Mouse (Mus musculus): Measurements from ENCODE around the gene Ccdc106. TPM values are rescaled to one million over a fixed set of nuclear protein-coding genes. Genes with fewer than 3 reads are reported as not detected.
A peak's percentile ranks its signal among the peaks of the same experiment; 100 is the strongest.

Ccdc106 gene
- polyA plus RNA-seq, 1 experiment from 2014 or later: 4.7 TPM

- Histone ChIP-seq H3K9me3 (no peaks in the 10 kb centered on the region), H3K4me3 (peak within 1 kb of the TSS; percentile 98), H3K27me3 (ENCODE audit: poor library complexity, severe bottlenecking) (no peaks in the 10 kb centered on the region), H3K27ac (peak within 1 kb of the TSS; percentile 94), H3K36me3 (replicated peaks) (peaks cover 75% of the 10 kb centered on the region), H3K4me1 (peaks cover 17% of the 10 kb centered on the region)
- DNase-seq (ENCODE audit: extremely low spot score, low spot score): peak; percentile 97
- WGBS: under 1% methylated on average over 81 of the region's 81 CpGs
Observed at GRCm38 (mm10) chr7:5080010-5080751, 59.8 kb downstream of the Ccdc106 start, which contains the start of gene Epn1. TSS of gene Epn1 (plus strand) at chr7:5080235.

GRCm38 (mm10) chr7:5080815-5081214 is 60.5 kb downstream of the Ccdc106 start:
- no peaks in the 10 kb centered on the region for H3K9me3 ChIP-seq
- H3K36me3 ChIP-seq (replicated peaks): peaks cover 76% of the 10 kb centered on the region
- H3K4me1 ChIP-seq: peaks cover 17% of the 10 kb centered on the region
- WGBS: 25% methylated on average over 6 of the region's 6 CpGs
- peak overlapping the region; percentile 98 for H3K4me3 ChIP-seq
- no peak for DNase-seq (ENCODE audit: extremely low spot score, low spot score)
- no peaks in the 10 kb centered on the region for H3K27me3 ChIP-seq (ENCODE audit: poor library complexity, severe bottlenecking)
- peak overlapping the region; percentile 94 for H3K27ac ChIP-seq

GRCm38 (mm10) chr7:5081241-5081640 is 60.9 kb downstream of the Ccdc106 start:
- no peaks in the 10 kb centered on the region for H3K9me3 ChIP-seq
- peak overlapping the region; percentile 98 for H3K4me3 ChIP-seq
- H3K27me3 ChIP-seq (ENCODE audit: poor library complexity, severe bottlenecking): no peaks in the 10 kb centered on the region
- no peak for DNase-seq (ENCODE audit: extremely low spot score, low spot score)
- 76% methylated on average over 6 of the region's 6 CpGs for WGBS
- no peak overlapping the region for H3K27ac ChIP-seq
- H3K36me3 ChIP-seq (replicated peaks): peaks cover 77% of the 10 kb centered on the region
- H3K4me1 ChIP-seq: peaks cover 17% of the 10 kb centered on the region

GRCm38 (mm10) chr7:5081939-5082338 is 61.6 kb downstream of the Ccdc106 start:
- H3K4me1 ChIP-seq: peaks cover 17% of the 10 kb centered on the region
- H3K27ac ChIP-seq: no peak overlapping the region
- peak overlapping the region; percentile 98; the same call in 1 of the 2 replicates for H3K4me3 ChIP-seq
- DNase-seq (ENCODE audit: extremely low spot score, low spot score): no peak
- H3K36me3 ChIP-seq (replicated peaks): peaks cover 76% of the 10 kb centered on the region
- WGBS: 97% methylated on average over 2 of the region's 2 CpGs
- no peaks in the 10 kb centered on the region for H3K9me3 ChIP-seq
- no peaks in the 10 kb centered on the region for H3K27me3 ChIP-seq (ENCODE audit: poor library complexity, severe bottlenecking)

- 94% methylated on average over 18 of the region's 18 CpGs for WGBS
- no peaks in the 10 kb centered on the region for H3K9me3 ChIP-seq
- peaks cover 17% of the 10 kb centered on the region for H3K4me1 ChIP-seq
- H3K4me3 ChIP-seq: no peak overlapping the region
- H3K27me3 ChIP-seq (ENCODE audit: poor library complexity, severe bottlenecking): no peaks in the 10 kb centered on the region
- H3K27ac ChIP-seq: no peak overlapping the region
- DNase-seq (ENCODE audit: extremely low spot score, low spot score): no peak
- H3K36me3 ChIP-seq (replicated peaks): peaks cover 74% of the 10 kb centered on the region
Observed at GRCm38 (mm10) chr7:5083325-5084105, 63.2 kb downstream of the Ccdc106 start.

- 87% methylated on average over 1 of the region's 1 CpGs for WGBS
- DNase-seq (ENCODE audit: extremely low spot score, low spot score): no peak
- peaks cover 15% of the 10 kb centered on the region for H3K4me1 ChIP-seq
- peaks cover 81% of the 10 kb centered on the region for H3K36me3 ChIP-seq (replicated peaks)
- H3K9me3 ChIP-seq: no peaks in the 10 kb centered on the region
- H3K27me3 ChIP-seq (ENCODE audit: poor library complexity, severe bottlenecking): no peaks in the 10 kb centered on the region
- H3K4me3 ChIP-seq: no peak overlapping the region
- no peak overlapping the region for H3K27ac ChIP-seq
Observed at GRCm38 (mm10) chr7:5085512-5085911, 65.2 kb downstream of the Ccdc106 start.

GRCm38 (mm10) chr7:5086921-5087440 is 66.6 kb downstream of the Ccdc106 start:
- Histone ChIP-seq H3K4me1 (peaks cover 1% of the 10 kb centered on the region), H3K36me3 (replicated peaks) (peaks cover 93% of the 10 kb centered on the region), H3K9me3 (no peaks in the 10 kb centered on the region), H3K27me3 (ENCODE audit: poor library complexity, severe bottlenecking) (no peaks in the 10 kb centered on the region), H3K4me3 (no peak overlapping the region), H3K27ac (no peak overlapping the region)
- 90% methylated on average over 5 of the region's 5 CpGs for WGBS
- DNase-seq (ENCODE audit: extremely low spot score, low spot score): no peak

GRCm38 (mm10) chr7:5087886-5088285 is 67.5 kb downstream of the Ccdc106 start:
- Histone ChIP-seq H3K27ac (no peak overlapping the region), H3K4me3 (no peak overlapping the region), H3K4me1 (no peaks in the 10 kb centered on the region), H3K36me3 (replicated peaks) (peaks cover 96% of the 10 kb centered on the region), H3K9me3 (no peaks in the 10 kb centered on the region), H3K27me3 (ENCODE audit: poor library complexity, severe bottlenecking) (no peaks in the 10 kb centered on the region)
- DNase-seq (ENCODE audit: extremely low spot score, low spot score): no peak
- 91% methylated on average over 4 of the region's 4 CpGs for WGBS

GRCm38 (mm10) chr7:5089853-5090252 is 69.5 kb downstream of the Ccdc106 start:
- no peak overlapping the region for H3K4me3 ChIP-seq
- DNase-seq (ENCODE audit: extremely low spot score, low spot score): no peak
- no peak overlapping the region for H3K27ac ChIP-seq
- H3K4me1 ChIP-seq: no peaks in the 10 kb centered on the region
- H3K9me3 ChIP-seq: peaks cover 3% of the 10 kb centered on the region; the same call in 1 of the 2 replicates
- H3K36me3 ChIP-seq (replicated peaks): peaks cover 96% of the 10 kb centered on the region
- WGBS: 95% methylated on average over 15 of the region's 15 CpGs
- H3K27me3 ChIP-seq (ENCODE audit: poor library complexity, severe bottlenecking): no peaks in the 10 kb centered on the region

GRCm38 (mm10) chr7:5091008-5091728 is 70.8 kb downstream of the Ccdc106 start:
- no peak overlapping the region for H3K4me3 ChIP-seq
- H3K27ac ChIP-seq: no peak overlapping the region
- H3K36me3 ChIP-seq (replicated peaks): peaks cover 96% of the 10 kb centered on the region
- no peaks in the 10 kb centered on the region for H3K4me1 ChIP-seq
- 94% methylated on average over 15 of the region's 15 CpGs for WGBS
- DNase-seq (ENCODE audit: extremely low spot score, low spot score): no peak
- peaks cover 3% of the 10 kb centered on the region; the same call in 1 of the 2 replicates for H3K9me3 ChIP-seq
- no peaks in the 10 kb centered on the region for H3K27me3 ChIP-seq (ENCODE audit: poor library complexity, severe bottlenecking)

GRCm38 (mm10) chr7:5092381-5092780 is 72.0 kb downstream of the Ccdc106 start:
- 87% methylated on average over 6 of the region's 6 CpGs for WGBS
- Histone ChIP-seq H3K27ac (no peak overlapping the region), H3K27me3 (ENCODE audit: poor library complexity, severe bottlenecking) (no peaks in the 10 kb centered on the region), H3K36me3 (replicated peaks) (peaks cover 97% of the 10 kb centered on the region), H3K9me3 (peaks cover 3% of the 10 kb centered on the region; the same call in 1 of the 2 replicates), H3K4me3 (no peak overlapping the region), H3K4me1 (no peaks in the 10 kb centered on the region)
- DNase-seq (ENCODE audit: extremely low spot score, low spot score): no peak

GRCm38 (mm10) chr7:5092831-5093510 is 72.6 kb downstream of the Ccdc106 start:
- H3K27ac ChIP-seq: no peak overlapping the region
- H3K9me3 ChIP-seq: peaks cover 3% of the 10 kb centered on the region; the same call in 1 of the 2 replicates
- no peak for DNase-seq (ENCODE audit: extremely low spot score, low spot score)
- no peaks in the 10 kb centered on the region for H3K4me1 ChIP-seq
- no peaks in the 10 kb centered on the region for H3K27me3 ChIP-seq (ENCODE audit: poor library complexity, severe bottlenecking)
- no peak overlapping the region for H3K4me3 ChIP-seq
- WGBS: 91% methylated on average over 21 of the region's 21 CpGs
- H3K36me3 ChIP-seq (replicated peaks): peaks cover 98% of the 10 kb centered on the region

Data from forebrain, embryonic 10.5 days (tissue).